Mouse (Mus musculus): ENCODE results near the gene Gm29609.
"Not testable (repeated sequence)": the region's sequence is repeated elsewhere in the genome, so short reads cannot be mapped to it uniquely, and the experiment has no call there.

Gene Gm29609

GRCm38 (mm10) chr5:31179766-31180630 lies at the start of gene Gm29609, which contains the start of gene Gtf3c2:
TSS of gene Gm29609 (minus strand) at chr5:31179911.
TSS of gene Gtf3c2 (minus strand) at chr5:31180144.
- CTCF ChIA-PET, result interaction anchor here (0.8 to 0.9 kb wide), 2 partner anchors 8 to 110 kb away, joined by 3 to 4 read pairs; no protein-coding TSS in a partner anchor

- CTCF ChIA-PET, result no interaction called here
These were observed 46.9 kb upstream of the Gm29609 start for GRCm38 (mm10) chr5:31226641-31227040.

DNA sequence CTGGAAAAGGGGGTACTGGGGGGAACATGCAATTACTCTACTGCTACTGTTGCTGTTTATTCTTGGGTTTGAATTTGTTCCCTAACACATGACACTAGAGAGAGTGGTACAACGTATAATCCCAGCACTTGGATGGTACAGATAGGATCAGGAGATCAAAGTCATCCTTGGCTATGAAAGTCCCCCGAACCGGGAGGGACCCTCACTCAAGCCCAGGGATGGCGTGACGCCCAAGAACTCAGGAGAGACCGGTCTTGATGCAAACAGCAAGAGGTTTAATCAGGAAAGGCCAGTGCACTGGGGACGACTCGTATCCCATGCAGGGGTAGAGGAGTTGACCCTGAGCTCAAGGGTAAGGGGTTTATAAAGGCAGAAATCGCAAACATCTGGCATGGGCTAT lies 43.0 kb upstream of the Gm29609 start:
- CTCF ChIA-PET, result no interaction called here

- CTCF ChIA-PET, result no interaction called here
These were observed 41.7 kb upstream of the Gm29609 start for GRCm38 (mm10) chr5:31221304-31221945.

GRCm38 (mm10) chr5:31220448-31221303 lies 41.0 kb upstream of the Gm29609 start, which contains the start of gene Ppm1g:
TSS of gene Ppm1g (minus strand) at chr5:31220687.
- CTCF ChIA-PET, result no interaction called here

- CTCF ChIA-PET, result no interaction called here
These were observed 40.3 kb upstream of the Gm29609 start for GRCm38 (mm10) chr5:31219911-31220447.

DNA sequence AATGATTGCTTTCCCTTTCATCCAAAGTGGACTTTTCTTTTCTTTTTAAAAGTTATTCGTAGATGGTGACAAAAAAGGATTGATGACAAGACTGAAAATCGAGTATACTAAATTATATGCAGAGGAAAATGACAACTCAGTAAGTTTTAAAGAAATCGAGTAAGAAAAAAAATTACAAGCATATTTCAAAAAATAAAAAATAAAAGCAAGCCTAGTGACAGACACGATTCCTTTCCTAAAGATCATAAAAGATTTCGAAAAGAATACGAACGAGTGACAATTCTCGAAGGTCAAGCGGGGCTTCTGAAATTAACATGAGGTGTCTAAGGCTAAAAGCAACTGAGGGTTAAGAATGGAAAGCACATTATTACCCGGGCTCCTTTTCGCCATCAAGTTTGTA lies 39.8 kb upstream of the Gm29609 start:
- CTCF ChIA-PET, result interaction anchor here (1.2 kb wide), 1 partner anchor 109 kb away, joined by 3 read pairs; no protein-coding TSS in a partner anchor

DNA sequence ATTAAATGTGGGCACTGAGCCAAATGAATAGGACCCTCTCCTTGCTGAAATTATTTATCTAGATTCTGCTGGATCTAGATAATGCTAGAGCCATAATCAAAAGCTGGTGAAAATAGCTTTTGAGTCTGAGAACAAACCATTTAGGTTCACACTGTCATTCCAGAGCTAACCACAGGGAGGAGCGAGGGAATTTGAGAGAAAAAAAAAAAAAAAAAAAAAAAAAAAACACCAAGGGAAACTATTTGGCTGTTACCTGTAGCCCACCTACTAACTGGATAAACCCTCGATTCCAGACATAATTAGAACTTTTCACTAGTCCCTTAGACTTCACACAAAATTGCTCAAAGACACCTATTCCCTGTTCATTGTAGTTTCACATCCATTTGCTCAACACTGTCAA lies 39.4 kb upstream of the Gm29609 start:
- CTCF ChIA-PET, result interaction anchor here (0.6 to 1.2 kb wide), 3 partner anchors 33 to 303 kb away, joined by 3 to 5 read pairs (median 3); no protein-coding TSS in a partner anchor

GRCm38 (mm10) chr5:31218294-31218693 lies 38.6 kb upstream of the Gm29609 start:
- CTCF ChIA-PET, result interaction anchor here (0.7 to 1.2 kb wide), 3 partner anchors 32 to 509 kb away, joined by 3 read pairs; no protein-coding TSS in a partner anchor

DNA sequence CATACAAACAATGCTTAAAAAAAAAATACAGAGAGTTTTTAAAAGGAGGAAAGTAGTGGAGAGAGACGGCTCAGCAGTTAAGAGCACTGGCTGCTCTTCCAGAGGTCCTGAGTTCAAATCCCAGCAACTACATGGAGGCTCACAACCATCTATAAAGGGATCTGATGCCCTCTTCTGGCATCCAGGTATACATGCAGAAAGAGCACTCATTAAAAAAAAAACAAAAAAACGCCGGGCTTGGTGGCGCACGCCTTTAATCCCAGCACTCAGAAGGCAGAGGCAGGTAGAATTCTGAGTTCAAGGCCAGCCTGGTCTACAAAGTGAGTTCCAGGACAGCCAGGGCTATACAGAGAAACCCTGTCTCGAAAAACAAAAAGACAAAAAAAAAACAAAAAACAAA lies 36.8 kb upstream of the Gm29609 start:
- CTCF ChIA-PET, result not testable (repeated sequence)

DNA sequence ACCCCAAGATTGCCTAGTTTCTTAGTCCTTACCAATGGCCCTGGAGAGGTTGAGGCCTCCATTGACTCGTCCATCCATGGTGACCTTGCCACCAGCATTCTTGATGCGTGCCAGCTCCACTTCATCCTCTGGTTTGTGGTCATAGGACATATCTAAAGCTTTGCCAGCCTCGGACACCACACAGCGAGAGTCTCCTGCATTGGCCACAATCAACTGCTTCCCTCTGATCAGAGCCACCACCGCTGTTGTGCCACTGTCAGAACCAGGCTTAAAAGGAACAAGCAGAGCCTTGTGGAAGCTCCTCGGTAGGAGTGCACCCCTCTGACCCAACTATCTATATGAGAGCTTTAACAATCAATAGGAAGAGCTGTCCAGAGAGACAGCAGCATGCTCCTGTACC lies 24.7 kb upstream of the Gm29609 start:
- CTCF ChIA-PET, result interaction anchor here (1.1 kb wide), 1 partner anchor 11 kb away, joined by 3 read pairs; no protein-coding TSS in a partner anchor

GRCm38 (mm10) chr5:31203866-31204265 lies 24.2 kb upstream of the Gm29609 start:
- CTCF ChIA-PET, result interaction anchor here (1.1 kb wide), 1 partner anchor 11 kb away, joined by 3 read pairs; no protein-coding TSS in a partner anchor

DNA sequence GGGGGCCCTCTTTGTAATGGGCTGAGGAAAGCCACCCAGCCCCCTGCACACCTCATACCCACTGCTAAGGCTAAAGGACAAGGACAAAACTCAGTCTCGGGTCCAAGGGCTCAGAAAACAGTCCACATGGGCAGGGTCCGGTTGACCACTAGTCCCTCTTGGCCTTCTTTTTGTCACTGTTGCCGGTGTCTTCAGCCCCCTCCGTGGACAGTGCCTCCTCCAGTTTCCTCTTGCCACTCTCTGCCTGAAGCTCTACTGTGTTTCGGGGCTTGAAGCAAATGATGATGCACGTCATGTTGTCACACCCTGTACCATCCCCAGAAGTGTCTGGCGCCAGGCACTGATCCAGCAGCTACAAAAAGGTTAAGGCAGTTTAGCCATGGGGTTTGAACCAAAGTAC lies 23.2 kb upstream of the Gm29609 start:
- CTCF ChIA-PET, result no interaction called here

DNA sequence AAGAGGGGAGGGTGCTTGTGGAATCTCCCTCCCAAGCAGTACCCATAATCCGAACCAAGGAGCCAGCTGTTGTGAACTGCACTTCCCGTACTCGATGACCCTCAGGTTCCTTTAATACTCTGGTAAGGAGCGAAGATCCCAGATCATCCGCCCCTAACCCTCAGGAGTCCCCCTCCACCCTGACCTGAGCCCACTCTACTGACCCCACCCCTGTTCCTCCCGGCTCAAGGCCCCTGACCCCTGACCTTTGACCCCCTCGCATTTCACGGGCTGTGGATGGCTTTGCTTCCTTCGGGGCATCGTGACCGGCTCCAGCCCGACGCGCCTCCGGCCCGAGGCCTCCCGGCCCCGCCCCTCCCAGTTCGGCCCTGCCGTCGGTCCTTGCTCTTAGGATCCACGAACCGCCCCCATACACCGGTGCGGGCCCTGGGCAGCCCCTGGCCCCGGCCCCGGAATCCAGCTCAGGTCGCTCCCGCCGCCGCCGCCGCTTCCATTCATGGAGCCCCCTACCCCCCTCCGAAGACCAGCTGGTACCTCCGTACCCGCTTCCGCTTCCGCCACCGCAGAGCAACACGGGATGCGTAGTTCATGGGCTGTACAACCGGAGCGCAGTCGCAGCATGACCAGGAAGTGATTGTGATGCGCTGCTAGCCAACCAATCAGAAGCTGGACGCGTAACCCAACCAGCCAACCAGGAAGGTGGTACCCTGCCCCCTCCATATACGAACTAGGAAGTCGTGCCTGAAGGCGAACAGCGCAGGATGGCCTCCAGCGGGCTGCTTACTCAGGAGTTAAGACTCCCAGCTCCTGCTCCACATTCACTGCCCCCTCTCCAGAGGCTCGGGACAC lies 22.3 kb upstream of the Gm29609 start, which contains the start of gene Zfp513:
Zfp513 (minus strand) TSS at position 562 of the 849 bp plus-strand sequence.
- CTCF ChIA-PET, result no interaction called here

- CTCF ChIA-PET, result no interaction called here
These were observed 21.5 kb upstream of the Gm29609 start for GRCm38 (mm10) chr5:31201042-31201741.

GRCm38 (mm10) chr5:31200327-31200768 lies 20.6 kb upstream of the Gm29609 start:
- CTCF ChIA-PET, result no interaction called here

DNA sequence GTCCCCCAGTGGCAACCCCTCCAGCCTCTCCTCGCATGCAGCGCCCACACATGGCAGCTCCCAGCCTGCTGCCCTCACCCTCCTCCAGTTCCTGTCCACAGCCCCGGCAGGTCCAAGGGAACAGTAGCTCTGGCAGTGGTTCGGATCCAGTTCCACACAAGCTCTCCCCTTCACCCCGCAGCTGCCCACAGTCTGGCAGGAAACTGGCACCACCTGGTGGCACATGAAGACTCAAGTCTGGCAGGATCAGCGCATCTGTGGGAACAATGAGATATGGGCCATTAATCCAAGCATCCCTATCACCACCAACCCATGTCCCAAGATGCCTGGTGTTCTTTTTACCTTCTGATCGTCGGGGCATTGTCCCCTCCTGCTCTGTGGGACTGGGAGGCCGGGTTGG lies 20.2 kb upstream of the Gm29609 start:
- CTCF ChIA-PET, result no interaction called here

DNA sequence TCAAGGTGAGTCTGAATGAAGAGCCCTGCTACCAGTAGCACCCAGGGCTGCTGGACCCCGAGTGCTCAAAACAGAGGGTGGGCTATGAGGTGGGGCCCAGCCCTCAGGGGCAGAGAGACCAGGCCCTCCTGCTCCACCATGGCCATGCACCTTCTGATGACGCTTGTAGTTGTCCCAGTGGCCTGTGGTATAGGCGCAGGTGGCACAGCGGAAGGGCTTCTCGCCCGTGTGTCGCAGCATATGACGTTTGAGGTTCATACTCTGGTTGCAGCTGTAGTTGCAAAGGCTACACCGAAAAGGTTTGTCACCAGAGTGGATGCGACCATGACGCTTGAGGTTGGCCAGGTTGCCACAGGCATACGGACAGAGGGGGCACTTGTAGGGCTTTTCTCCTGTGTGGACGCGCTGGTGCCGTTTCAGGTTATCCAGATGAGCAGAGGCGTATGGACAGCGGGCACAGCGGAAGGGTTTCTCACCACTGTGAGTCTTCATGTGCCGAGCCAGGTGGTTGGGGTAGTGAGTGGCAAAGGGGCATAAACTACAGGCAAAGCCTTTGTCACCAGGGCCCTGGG lies 19.7 kb upstream of the Gm29609 start:
- CTCF ChIA-PET, result no interaction called here

DNA sequence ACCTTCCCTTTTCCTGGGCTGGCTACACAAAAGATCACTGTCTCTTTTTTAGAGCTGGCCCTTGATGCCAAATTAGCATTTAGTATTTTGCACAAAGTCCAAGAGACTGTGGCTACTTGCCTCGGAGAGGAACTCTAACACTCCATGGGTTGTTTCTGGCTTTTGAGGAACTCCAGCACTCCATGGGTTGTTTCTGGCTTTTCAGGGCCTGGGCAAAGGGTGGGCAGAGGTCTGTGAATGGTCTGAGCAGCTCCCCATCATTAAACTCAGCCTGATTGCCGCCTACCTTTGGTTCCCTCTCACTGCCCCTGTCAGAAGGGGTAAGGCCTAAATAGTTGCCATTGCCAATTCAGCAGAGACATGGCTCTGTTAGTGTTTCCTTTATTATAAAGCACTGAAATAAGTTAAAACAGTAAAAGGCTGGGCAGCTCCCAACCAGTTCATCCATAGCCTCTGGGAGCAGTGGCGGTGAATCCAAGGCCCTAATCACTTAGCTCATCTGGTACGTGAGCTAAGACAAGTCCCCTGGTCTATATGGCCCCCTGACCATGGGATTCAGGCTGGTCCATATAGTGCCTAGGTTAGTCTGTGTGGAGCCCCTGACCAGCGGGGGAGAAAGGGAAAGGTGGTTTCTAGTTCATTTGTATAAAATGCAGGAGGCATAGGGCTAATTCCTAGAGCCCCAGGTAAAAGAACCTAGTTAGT lies 19.1 kb upstream of the Gm29609 start:
- CTCF ChIA-PET, result no interaction called here

Measured in spleen, embryonic (tissue).